Mouse (Mus musculus) megakaryocyte, embryonic 14.5 days (primary cell): ENCODE measurements around the gene Npepps.
"Not testable (repeated sequence)": the region's sequence is repeated elsewhere in the genome, so short reads cannot be mapped to it uniquely, and the experiment has no call there.

Source experiments
- FLI1 ChIP-seq: IDR thresholded peaks from 2 replicates; pipeline ENCODE4 v1.6.1; 2012; ENCODE audit warnings: low read length, inconsistent platforms, mixed read lengths
- GATA1 ChIP-seq: IDR thresholded peaks from 3 replicates; pipeline ENCODE4 v1.6.1; 2012; ENCODE audit warnings: mixed read lengths, low read length, inconsistent platforms, borderline replicate concordance

GRCm38 (mm10) chr11:97189645-97190044 is 90.8 kb downstream of the Npepps start:
- TF ChIP-seq GATA1, FLI1: not testable (repeated sequence)
